Comparison of ENCODE assay signal across 17 mouse cellular contexts in the genomic region with DNA sequence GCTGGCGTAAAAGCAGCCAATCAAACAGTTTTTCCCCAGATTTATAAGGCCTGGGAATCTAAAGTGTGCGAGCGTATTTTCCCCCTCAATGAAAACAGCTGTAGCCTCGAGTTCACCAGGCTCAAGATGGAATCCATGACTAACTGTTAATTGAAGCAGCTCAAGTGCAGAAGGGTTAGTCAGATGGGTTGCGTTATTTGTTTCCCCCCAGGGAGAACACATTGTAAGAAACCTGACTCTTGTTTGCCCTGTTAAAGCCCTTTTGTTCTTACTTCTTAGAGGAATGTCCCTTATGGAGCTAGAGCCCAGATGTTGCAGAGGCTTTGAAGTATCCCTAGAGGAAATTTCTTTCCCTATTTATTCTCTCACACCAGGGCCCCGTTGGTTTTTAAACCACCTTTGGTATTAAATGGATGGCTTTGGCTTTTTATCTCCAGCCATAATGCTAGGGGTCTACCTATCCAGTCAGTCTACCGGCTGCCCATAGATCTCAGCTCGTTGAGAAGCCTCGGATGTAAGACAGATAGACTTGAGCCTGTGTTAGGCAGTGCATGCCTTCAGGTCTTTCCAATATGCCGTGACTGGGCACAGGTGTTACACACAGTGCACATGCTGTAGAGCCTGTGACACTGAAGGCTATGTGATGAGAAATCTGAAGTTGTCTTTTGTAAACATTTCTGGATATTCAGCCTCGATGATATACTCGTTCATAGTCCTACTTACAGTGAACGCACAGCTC.
A peak's percentile ranks its signal among the peaks of the same experiment; 100 is the strongest.
DNase-seq lines count a peak whose midpoint lies in the region; ATAC-seq and TF ChIP-seq lines count a peak whose summit lies in the region.
"Had no signal": no experiment of that assay in that cellular context is flagged by ENCODE, and none has a peak within 500 bp of the region (broad histone marks: within the 10 kb centered on the region; RNA-seq: fewer than 3 reads in every experiment).

No protein-coding gene starts in this region.

- H3K9ac ChIP-seq in forebrain, postnatal 0 days = no peak overlapping the region
- no peak overlapping the region for H3K9ac ChIP-seq in embryonic facial prominence, embryonic 14.5 days (ENCODE audit: low read depth, low read length)
- H3K9ac ChIP-seq in limb, embryonic 13.5 days = no peak overlapping the region
- H3K9ac ChIP-seq: forebrain, embryonic 13.5 days; liver, embryonic 13.5 days; stomach, embryonic 15.5 days had no signal

- H3K4me2 ChIP-seq in forebrain, postnatal 0 days (ENCODE audit: low read depth) = no peak overlapping the region
- H3K4me2 ChIP-seq in embryonic facial prominence, embryonic 14.5 days (ENCODE audit: low read depth, low read length) = peak overlapping the region; percentile 20; the same call in 1 of the 2 replicates
- H3K4me2 ChIP-seq in limb, embryonic 13.5 days (replicated peaks) = peak overlapping the region; percentile 14; the same call in 1 of the 2 replicates
- H3K4me2 ChIP-seq: forebrain, embryonic 13.5 days; liver, embryonic 13.5 days; stomach, embryonic 15.5 days had no signal

- no peaks in the 10 kb centered on the region for H3K9me3 ChIP-seq in forebrain, embryonic 10.5 days
- H3K9me3 ChIP-seq in forebrain, postnatal 0 days (ENCODE audit: low read length) = no peaks in the 10 kb centered on the region
- H3K9me3 ChIP-seq in embryonic facial prominence, embryonic 14.5 days (ENCODE audit: control insufficient read depth, low read length) = no peaks in the 10 kb centered on the region
- no peaks in the 10 kb centered on the region for H3K9me3 ChIP-seq in limb, embryonic 13.5 days
- H3K9me3 ChIP-seq: forebrain, embryonic 13.5 days; liver, embryonic 13.5 days; stomach, embryonic 15.5 days had no signal

- H3K36me3 ChIP-seq in forebrain, embryonic 10.5 days (replicated peaks) = no peaks in the 10 kb centered on the region
- no peaks in the 10 kb centered on the region for H3K36me3 ChIP-seq in forebrain, postnatal 0 days (ENCODE audit: insufficient read depth)
- no peaks in the 10 kb centered on the region for H3K36me3 ChIP-seq in embryonic facial prominence, embryonic 14.5 days (ENCODE audit: control insufficient read depth, insufficient read depth, low read length)
- no peaks in the 10 kb centered on the region for H3K36me3 ChIP-seq in limb, embryonic 13.5 days
- H3K36me3 ChIP-seq: liver, embryonic 13.5 days; stomach, embryonic 15.5 days had no signal

- no peak overlapping the region for H3K4me3 ChIP-seq in forebrain, embryonic 10.5 days
- H3K4me3 ChIP-seq in forebrain, postnatal 0 days (ENCODE audit: low read depth, low read length) = no peak overlapping the region
- H3K4me3 ChIP-seq in embryonic facial prominence, embryonic 14.5 days (ENCODE audit: low read depth, low read length) = no peak overlapping the region
- H3K4me3 ChIP-seq in limb, embryonic 13.5 days = no peak overlapping the region
- H3K4me3 ChIP-seq: forebrain, embryonic 13.5 days; gastrocnemius, adult 2 months; liver, embryonic 13.5 days; stomach, embryonic 15.5 days had no signal

- no peak overlapping the region; the same call in 1 of the 2 replicates for H3K27ac ChIP-seq in forebrain, embryonic 10.5 days
- no peak overlapping the region for H3K27ac ChIP-seq in forebrain, postnatal 0 days (ENCODE audit: low read depth, low read length)
- H3K27ac ChIP-seq in embryonic facial prominence, embryonic 14.5 days (replicated peaks; ENCODE audit: low read depth, low read length) = peak overlapping the region; percentile 55; the same call in 1 of the 2 replicates
- peak overlapping the region; percentile 65 for H3K27ac ChIP-seq in limb, embryonic 13.5 days
- H3K27ac ChIP-seq: forebrain, embryonic 13.5 days; gastrocnemius, adult 2 months; liver, embryonic 13.5 days; stomach, embryonic 15.5 days had no signal

- 52% methylated on average over 13 of the region's 13 CpGs for WGBS in forebrain, embryonic 10.5 days
- 57% methylated on average over 13 of the region's 13 CpGs for WGBS in forebrain, postnatal 0 days
- 29% methylated on average over 13 of the region's 13 CpGs for WGBS in embryonic facial prominence, embryonic 14.5 days
- 20% methylated on average over 13 of the region's 13 CpGs for WGBS in limb, embryonic 13.5 days

- no peak for ATAC-seq in forebrain, postnatal 0 days
- peak; percentile 89 for ATAC-seq in embryonic facial prominence, embryonic 14.5 days (ENCODE audit: low read depth)
- ATAC-seq in limb, embryonic 13.5 days (ENCODE audit: low FRiP score, low read depth) = peak; percentile 84
- ATAC-seq in monocyte, adult 5-6 weeks (replicated peaks; ENCODE audit: insufficient number of reproducible peaks, low FRiP score, low TSS enrichment, poor library complexity, severe bottlenecking) = no peak
- ATAC-seq: forebrain, embryonic 13.5 days; hindbrain, embryonic 16.5 days had no signal

- DNase-seq in forebrain, embryonic 10.5 days (ENCODE audit: extremely low spot score, low spot score) = peak; percentile 25
- no peak for DNase-seq in forebrain, postnatal 0 days
- DNase-seq in embryo, embryonic 10 days (ENCODE audit: low spot score) = peak; percentile 46
- DNase-seq in embryonic facial prominence, embryonic 14.5 days (ENCODE audit: low spot score) = peak; percentile 90
- no peak for DNase-seq in lung, postnatal 14 days
- DNase-seq in left cerebral cortex, adult 8-10 months (ENCODE audit: low spot score in 2 of 2) = no peak
- DNase-seq: cerebellum, adult 11 months; gastrocnemius, adult 2 months; kidney, adult 2 months; liver, embryonic 13.5 days; spleen, adult 18-20 months had no signal

- no peaks in the 10 kb centered on the region for H3K27me3 ChIP-seq in forebrain, embryonic 10.5 days (ENCODE audit: poor library complexity, severe bottlenecking)
- no peaks in the 10 kb centered on the region for H3K27me3 ChIP-seq in forebrain, postnatal 0 days (ENCODE audit: insufficient read depth, low read length)
- H3K27me3 ChIP-seq in embryonic facial prominence, embryonic 14.5 days (replicated peaks; ENCODE audit: control insufficient read depth, insufficient read depth, low read length) = no peaks in the 10 kb centered on the region
- H3K27me3 ChIP-seq in limb, embryonic 13.5 days = no peaks in the 10 kb centered on the region
- H3K27me3 ChIP-seq: CH12.LX; forebrain, embryonic 13.5 days; liver, embryonic 13.5 days; stomach, embryonic 15.5 days had no signal

- H3K4me1 ChIP-seq in forebrain, embryonic 10.5 days = peaks cover 10% of the 10 kb centered on the region
- H3K4me1 ChIP-seq in forebrain, postnatal 0 days (ENCODE audit: insufficient read depth) = no peaks in the 10 kb centered on the region
- H3K4me1 ChIP-seq in embryonic facial prominence, embryonic 14.5 days (ENCODE audit: control insufficient read depth, insufficient read depth, low read length) = peaks cover 31% of the 10 kb centered on the region
- peaks cover 27% of the 10 kb centered on the region for H3K4me1 ChIP-seq in limb, embryonic 13.5 days
- H3K4me1 ChIP-seq: forebrain, embryonic 13.5 days; liver, embryonic 13.5 days; stomach, embryonic 15.5 days had no signal

- no peak for TF ChIP-seq CTCF in forebrain, postnatal 0 days (IDR thresholded peaks at IDR 0.05; ENCODE audit: low read depth)

Comparison
In these comparisons a context has a peak if more than half of its experiments do, and no peak if none do; other contexts are left out.
1. DNase-seq: peak in forebrain, embryonic 10.5 days (single experiment), embryo, embryonic 10 days (single experiment) and embryonic facial prominence, embryonic 14.5 days (single experiment); none in forebrain, postnatal 0 days (single experiment), lung, postnatal 14 days (single experiment) and left cerebral cortex, adult 8-10 months (0 of 2).
2. H3K27ac ChIP-seq: peak in embryonic facial prominence, embryonic 14.5 days (single experiment) and limb, embryonic 13.5 days (single experiment); none in forebrain, embryonic 10.5 days (single experiment) and forebrain, postnatal 0 days (single experiment).
3. ATAC-seq: peak in embryonic facial prominence, embryonic 14.5 days (single experiment) and limb, embryonic 13.5 days (single experiment); none in forebrain, postnatal 0 days (single experiment) and monocyte, adult 5-6 weeks (single experiment).